Mouse (Mus musculus): ENCODE data around the gene Ptprb.

Gene Ptprb

GRCm38 (mm10) chr10:116376853-116377252 is 101.5 kb downstream of the Ptprb start:
- no peak for DNase-seq (ENCODE audit: low spot score)

DNA sequence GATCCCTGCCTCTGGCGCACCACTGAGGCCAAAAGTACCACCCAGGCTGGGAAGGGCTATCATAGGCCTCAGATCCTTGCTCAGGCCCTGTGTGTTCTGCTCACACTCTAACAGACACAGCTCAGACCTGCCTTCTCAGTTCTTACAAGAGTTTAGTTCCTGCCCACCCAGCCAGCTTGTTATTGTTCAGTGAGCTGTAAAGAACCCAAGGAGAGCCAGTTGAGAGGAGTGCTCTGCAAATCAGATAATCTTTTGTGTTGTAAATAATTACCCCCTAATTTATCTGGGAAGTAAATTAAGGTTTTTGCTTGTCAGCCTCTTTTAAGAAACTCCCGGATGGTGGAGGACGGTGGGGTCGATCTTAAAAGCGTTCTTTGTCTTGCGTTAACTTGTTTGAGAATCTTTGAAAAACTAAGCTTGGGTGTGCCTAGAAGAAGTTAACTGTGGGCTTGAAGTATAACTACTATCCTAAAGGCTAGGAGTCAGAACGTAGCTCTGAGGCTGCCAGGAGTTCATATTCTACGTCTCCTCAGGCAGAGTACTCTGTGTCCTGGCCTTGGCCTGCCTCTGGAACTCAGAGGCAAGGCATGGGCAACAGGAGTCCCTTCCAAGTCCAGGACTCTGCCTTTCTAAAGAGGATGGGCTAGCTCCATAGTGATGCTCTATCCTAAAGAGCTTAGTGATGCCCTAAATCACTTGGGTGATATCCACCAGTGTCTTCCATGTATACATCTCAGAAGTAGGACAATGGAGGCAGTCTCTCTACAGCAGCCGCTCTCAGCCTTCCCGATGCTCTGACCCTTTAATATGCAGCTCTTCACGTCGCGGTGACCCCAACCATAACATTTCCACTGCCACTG is 107.7 kb downstream of the Ptprb start:
- DNase-seq (ENCODE audit: low spot score), result no peak

- DNase-seq (ENCODE audit: low spot score), result no peak
Measured at GRCm38 (mm10) chr10:116384401-116384800, 109.1 kb downstream of the Ptprb start.

GRCm38 (mm10) chr10:116386391-116386885 is 111.1 kb downstream of the Ptprb start:
- DNase-seq (ENCODE audit: low spot score), result no peak

DNA sequence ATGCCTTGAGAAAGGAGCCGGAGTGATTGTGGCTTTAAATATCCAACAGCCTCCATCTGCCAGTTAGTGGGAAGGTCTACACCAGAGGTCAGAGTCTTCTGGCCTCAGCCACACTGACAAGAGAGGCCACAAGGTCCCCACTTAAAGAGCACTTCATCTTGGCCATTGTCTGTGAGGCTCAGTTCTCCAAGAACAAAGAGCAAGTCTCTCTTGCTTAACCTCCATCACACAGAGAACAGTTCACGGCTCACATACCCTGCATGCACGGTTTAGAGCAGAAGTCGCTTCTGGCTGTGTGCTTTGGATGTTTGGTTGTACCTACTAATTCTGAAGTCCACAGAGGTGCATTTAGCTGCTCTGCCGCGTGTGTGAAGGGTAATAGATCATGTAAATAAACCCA is 113.5 kb downstream of the Ptprb start:
- no peak for DNase-seq (ENCODE audit: low spot score)

DNA sequence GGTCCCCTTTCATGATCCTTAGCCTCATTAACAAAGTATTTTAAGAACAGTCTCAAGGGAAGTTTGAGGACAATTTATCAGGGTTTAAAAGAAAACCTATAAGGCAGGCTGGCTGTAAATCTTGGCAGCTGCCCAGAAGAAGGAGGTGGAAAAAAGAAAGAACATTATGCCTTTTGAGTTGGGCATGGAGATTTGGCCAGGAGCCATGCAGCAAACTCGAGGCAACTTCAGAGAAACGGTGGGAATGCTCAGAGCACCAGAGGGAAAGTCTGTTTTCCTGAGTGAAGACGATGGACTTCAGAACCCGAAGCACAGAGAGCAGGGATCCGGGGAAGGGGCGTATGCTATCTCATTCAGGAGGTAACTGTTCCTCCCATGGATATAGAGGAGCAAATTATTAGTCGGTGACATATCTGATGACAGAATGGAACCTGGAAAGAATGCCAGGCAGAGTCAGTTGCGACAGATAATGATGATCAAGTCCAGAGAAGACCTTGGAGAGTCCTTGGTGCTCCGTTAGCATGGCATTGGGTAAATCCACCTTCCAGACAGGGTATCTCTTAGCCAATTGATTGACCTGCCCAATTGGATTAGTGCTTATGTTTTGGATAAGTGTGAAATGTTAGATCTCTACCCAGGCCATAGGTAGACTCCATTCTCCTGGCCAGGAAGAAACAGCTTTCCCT is 118.6 kb downstream of the Ptprb start:
- DNase-seq (ENCODE audit: low spot score), result no peak

- no peak for DNase-seq (ENCODE audit: low spot score)
Measured at GRCm38 (mm10) chr10:116394585-116394984, 119.3 kb downstream of the Ptprb start.

DNA sequence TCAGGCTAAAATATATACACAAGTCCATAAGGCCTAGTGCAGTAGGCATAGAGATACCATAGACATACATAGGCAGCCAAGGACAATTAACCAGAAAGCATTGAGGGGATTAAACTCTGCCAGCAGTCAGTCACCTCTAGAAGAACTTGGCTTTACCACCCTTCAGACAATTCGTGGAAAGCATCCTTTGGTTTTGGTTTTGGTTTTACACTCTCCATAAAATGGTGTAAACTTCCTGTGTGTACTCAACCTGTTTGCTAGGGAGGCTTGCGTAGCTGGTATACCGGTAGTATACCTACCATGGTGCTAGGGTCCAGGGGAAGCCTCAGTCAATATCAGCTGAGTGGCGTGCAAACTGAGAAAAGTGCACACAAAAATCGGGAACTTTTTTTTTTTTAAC is 121.0 kb downstream of the Ptprb start:
- no peak for DNase-seq (ENCODE audit: low spot score)

GRCm38 (mm10) chr10:116396966-116397365 is 121.6 kb downstream of the Ptprb start:
- no peak for DNase-seq (ENCODE audit: low spot score)

DNA sequence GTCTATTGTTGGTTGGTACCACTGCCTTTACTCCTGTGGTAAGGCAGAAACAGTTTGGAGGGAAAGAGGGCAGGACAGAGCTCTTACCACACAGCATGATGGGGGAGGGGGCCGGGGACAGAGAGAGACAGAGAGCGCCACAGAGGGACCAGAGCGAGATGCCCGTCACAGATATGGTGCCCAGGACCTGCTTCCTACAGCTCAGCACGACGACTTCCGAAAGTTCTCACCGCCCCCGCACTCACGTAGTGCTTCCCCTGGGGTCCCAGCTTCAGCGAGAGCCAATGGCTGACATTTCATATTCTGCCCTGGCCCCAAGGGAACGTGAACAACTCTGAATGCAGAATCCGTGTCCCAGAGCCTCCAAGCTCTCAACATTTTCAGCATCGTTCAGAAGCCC is 122.2 kb downstream of the Ptprb start:
- no peak for DNase-seq (ENCODE audit: low spot score)

DNA sequence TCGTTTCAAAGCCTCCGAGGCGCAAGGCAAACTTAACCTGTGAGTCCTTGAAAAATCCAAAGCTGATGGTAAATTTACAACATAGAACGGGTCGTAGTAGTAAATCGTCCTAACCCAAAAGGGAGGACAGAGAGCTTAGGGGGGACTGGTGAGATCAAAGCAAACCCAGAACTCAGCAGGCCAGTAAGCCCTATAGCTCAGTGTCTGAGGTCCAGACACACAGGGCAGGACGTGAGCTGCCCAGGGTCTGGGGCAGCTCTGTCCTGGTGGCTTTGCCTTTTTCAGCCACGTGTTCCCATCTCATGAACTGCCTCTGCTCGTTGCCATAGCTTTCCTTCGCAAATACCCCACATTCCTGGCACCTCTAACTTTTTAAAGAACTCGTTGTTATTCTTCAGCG is 122.7 kb downstream of the Ptprb start:
- no peak for DNase-seq (ENCODE audit: low spot score)

DNA sequence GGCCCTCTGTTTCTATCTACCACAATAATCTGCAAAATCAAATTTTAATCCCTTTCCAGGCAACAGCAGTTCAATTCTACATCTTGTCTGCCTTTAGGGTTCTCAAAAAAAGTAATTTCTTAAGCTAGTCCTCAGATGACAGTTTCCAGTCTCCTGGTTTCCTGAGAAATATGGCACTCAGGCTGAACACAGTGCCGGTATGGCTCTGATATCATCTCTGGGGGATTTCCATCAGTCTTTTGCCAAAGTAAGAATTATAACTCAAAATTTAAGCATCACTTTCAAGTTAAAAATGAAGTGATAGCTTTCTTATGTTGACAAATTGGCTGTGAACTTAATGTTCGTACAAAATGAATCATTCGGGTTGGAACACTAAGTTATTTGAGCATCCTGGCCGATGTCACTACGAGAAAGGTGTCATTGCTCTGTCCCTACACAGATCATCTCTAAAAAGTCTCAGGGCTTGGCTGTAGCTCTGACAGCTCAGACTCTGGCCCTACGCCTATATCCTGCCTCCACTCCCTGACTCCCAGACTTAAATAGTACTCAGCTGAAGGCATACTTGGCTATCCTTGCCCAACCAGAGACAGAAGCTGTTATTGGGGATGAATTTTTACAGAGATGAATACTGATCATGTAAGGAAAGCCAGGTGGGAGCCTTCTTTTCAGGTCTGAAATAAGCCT is 127.6 kb downstream of the Ptprb start:
- DNase-seq (ENCODE audit: low spot score), result no peak

- no peak for DNase-seq (ENCODE audit: low spot score)
Measured at GRCm38 (mm10) chr10:116403679-116404078, 128.4 kb downstream of the Ptprb start.

DNA sequence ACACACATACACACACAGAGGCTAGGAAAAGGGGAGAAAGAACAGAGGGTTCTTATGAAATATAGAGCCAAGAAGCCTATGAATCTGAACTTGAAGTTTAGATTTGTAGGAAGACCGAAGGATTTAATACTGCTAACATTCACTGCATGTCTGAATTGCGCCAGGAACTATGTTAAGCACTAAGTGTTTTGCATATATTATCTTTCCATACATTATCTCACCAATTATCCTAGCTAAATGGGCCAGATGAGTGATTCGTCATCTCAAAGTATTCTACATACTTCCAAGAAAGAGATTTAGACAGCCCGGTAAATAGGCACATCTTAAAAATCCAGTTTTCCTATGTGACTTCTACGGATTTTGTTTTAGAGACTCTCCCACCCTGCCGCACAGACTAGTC is 129.7 kb downstream of the Ptprb start:
- DNase-seq (ENCODE audit: low spot score), result no peak

DNA sequence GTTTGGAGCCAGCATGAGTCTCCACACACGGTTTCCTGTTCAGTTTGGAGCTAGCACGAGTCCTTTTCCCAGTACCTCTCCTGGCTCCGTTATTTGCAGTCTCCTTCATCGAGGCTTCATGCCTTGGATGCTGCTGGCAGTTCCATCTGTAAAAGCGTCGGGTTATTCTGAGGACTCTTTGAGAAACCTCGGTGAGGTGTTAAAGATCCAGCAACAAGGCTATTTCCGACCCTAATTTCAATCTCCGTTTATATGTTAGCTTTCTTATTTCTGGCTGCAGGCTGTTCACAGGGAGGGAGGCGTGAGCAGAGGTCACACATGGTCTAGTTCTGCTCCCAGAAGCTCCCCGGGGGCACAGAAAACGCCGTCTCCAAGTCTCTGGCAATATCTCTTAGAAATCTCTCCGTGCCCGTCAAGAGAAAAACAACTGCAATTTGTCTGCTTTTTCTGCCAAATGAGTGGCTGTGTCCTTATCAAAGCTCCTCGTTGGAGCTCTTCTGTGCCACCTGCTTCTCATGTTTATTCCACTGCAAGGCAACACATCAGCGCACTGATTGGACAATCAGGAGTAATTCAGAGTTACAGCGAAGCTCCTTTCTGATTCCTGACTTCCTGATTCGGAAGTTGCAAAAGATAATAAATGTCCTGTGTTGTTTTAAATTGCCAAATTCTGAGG is 132.5 kb downstream of the Ptprb start:
- DNase-seq (ENCODE audit: low spot score), result no peak

DNA sequence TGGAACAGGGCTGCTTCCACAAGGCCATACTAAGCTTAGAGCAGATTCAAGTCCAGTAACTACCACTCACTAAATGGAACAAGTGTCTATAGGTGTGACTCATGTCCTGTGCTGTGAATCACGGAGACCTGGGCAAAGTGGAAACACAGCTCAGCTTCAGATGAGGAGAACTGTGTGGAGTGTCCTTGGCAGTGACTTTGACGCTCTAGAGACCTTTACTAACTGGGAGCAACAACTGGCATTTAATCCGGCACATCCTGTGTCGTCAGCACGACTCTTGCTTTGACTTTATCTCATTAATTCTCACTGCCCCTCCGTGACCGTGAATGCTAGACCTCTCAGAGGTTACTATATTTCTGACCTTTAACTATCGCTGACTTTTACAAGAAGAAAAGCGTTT is 135.5 kb downstream of the Ptprb start:
- no peak for DNase-seq (ENCODE audit: low spot score)

GRCm38 (mm10) chr10:116416142-116416541 is 140.8 kb downstream of the Ptprb start:
- no peak for DNase-seq (ENCODE audit: low spot score)

GRCm38 (mm10) chr10:116416726-116417125 is 141.4 kb downstream of the Ptprb start:
- DNase-seq (ENCODE audit: low spot score), result no peak

- no peak for DNase-seq (ENCODE audit: low spot score)
Measured at GRCm38 (mm10) chr10:116418121-116418726, 142.9 kb downstream of the Ptprb start.

GRCm38 (mm10) chr10:116420976-116421375 is 145.7 kb downstream of the Ptprb start:
- no peak for DNase-seq (ENCODE audit: low spot score)

DNA sequence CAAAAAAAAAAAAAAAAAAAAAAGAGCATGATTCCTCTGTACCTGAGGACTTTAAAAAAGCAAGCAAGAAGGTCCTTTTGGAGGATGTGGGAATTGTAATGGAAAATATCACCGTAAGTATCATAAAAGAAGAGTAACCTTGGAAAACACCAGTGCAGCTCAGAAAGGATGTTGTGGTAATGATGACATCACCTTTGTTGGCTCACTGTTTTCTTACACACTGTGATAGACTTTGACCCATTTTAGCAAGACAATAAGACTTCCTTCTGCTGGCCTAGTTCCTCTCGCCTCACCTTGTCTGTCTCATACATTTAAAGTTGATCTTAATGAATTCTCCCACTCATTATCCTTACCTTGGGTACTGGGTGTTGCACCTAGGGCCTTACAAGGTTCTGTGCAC is 147.2 kb downstream of the Ptprb start:
- no peak for DNase-seq (ENCODE audit: low spot score)

GRCm38 (mm10) chr10:116424921-116425320 is 149.6 kb downstream of the Ptprb start:
- DNase-seq (ENCODE audit: low spot score), result no peak

Measured in spleen, adult 12 weeks (tissue).